Mouse (Mus musculus): ENCODE data around the gene Ywhag. TPM values are rescaled to one million over a fixed set of nuclear protein-coding genes. Genes with fewer than 3 reads are reported as not detected.

Ywhag gene
- 197 and 345 TPM in 2 replicates for polyA plus RNA-seq (2012; rRNA removed; ENCODE audit: low replicate concordance)

DNA sequence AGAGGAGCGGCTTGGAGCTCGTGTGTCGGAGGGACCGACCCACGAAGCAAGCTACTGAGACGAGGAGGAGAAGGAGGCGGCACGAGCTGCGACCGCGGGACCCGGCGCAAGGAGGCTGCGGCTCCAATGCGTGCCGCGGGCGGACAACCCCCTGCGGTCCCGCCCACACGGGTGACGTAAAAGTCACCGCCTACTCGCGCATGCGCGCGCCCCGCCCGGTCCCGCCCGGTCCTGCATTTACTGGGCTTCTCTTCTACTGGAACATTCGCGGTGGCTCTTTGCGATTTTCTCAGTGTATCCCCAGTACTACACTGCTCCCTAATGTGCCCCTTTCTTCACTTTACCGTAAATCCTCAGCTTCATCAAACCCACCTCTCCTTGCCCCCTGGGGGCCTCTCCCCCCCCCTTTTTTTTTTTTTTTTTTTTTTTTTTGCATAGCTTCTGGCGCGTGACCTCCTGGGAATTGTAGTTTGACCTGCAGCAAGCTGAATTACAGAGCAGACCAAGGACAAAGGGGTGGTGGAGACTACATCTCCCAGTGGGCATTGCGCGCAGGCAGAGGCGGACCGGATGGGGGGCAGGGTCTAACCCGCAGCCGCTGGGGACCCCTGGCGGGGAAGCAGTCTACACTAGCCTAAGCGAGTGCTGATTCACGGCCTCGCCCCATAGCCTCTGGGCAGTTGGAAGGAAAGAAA is at the start of gene Ywhag:
TSS of gene Ywhag (minus strand) at position 136 of the 695 bp plus-strand sequence.

GRCm38 (mm10) chr5:135979904-135980303 is 45.5 kb upstream of the Ywhag start, which contains the start of gene Zp3:
TSS of gene Zp3 (plus strand) at chr5:135980099.

DNA sequence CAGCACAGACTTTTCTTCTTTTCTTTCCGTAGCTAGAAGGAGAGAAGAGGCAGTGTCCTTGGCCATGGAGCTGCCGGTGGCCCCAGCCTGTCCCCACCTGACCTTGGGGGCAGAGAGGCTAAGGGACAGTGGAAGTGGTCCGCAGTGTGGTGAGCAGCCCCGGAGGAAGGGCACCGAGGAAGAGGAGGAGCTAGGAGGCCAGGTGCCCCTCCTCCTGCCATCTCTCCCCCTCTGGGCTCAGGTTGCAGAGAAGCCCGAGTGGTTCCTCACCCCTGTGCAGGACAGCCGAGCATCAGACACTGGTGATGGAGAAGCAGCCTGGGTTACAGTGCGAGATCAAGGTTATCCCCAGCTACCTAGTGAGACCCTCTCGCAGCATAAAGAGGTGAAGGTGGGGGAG is 39.9 kb upstream of the Ywhag start, which contains the start of gene Ssc4d:
TSS of gene Ssc4d (minus strand) at position 167 of the 400 bp plus-strand sequence.

DNA sequence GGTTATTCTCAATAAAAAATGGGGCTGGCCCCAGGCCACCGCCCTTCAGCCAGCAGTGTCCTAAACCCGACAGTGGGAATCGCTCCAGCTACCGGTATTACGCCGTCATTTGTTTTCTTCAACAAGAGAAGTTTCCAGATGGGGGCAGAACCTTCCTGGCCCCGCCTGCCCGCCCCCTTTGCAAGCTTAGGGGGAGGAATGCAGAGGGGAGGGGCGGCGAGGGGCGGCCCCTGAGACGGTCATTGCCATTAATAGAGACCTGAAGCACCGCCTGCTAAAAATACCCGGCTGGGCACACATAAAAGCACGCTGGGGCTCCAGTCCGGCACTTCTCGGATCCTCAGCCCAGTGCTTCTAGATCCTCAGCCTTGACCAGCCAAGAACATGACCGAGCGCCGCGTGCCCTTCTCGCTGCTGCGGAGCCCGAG is 46.7 kb downstream of the Ywhag start, which contains the start of gene Hspb1:
TSS of gene Hspb1 (plus strand) at position 245 of the 428 bp plus-strand sequence.

Other genes starting within 250 kb of the Ywhag start
- gene Tmem120a, start 190.2 kb downstream of the Ywhag start, polyA plus RNA-seq (2012; rRNA removed; ENCODE audit: low replicate concordance): 128 and 317 TPM in 2 replicates
- 0.39 and 1.1 TPM in 2 replicates for gene Styxl1, start 156.2 kb downstream of the Ywhag start, polyA plus RNA-seq (2012; rRNA removed; ENCODE audit: low replicate concordance)
- gene Mdh2, start 156.1 kb downstream of the Ywhag start, polyA plus RNA-seq (2012; rRNA removed; ENCODE audit: low replicate concordance): 642 and 972 TPM in 2 replicates
- 0.04 and 0.15 TPM in 2 replicates for gene Srrm3, start 127.7 kb downstream of the Ywhag start, polyA plus RNA-seq (2012; rRNA removed; ENCODE audit: low replicate concordance)
- 312 and 339 TPM in 2 replicates for gene Hspb1, start 46.7 kb downstream of the Ywhag start, polyA plus RNA-seq (2012; rRNA removed; ENCODE audit: low replicate concordance)
- 7.2 and 11.4 TPM in 2 replicates for gene Ssc4d, start 39.9 kb upstream of the Ywhag start, polyA plus RNA-seq (2012; rRNA removed; ENCODE audit: low replicate concordance)
- gene Zp3, start 45.5 kb upstream of the Ywhag start, polyA plus RNA-seq (2012; rRNA removed; ENCODE audit: low replicate concordance): 0.09 TPM in 1 of 2 replicates, not detected in the other
- gene Dtx2, start 60.2 kb upstream of the Ywhag start, polyA plus RNA-seq (2012; rRNA removed; ENCODE audit: low replicate concordance): 44.7 and 67.3 TPM in 2 replicates
- gene Upk3b, start 103.9 kb upstream of the Ywhag start, polyA plus RNA-seq (2012; rRNA removed; ENCODE audit: low replicate concordance): 28.6 and 62.8 TPM in 2 replicates
- 4.1 TPM in 1 of 2 replicates, not detected in the other for gene Upk3bl, start 119.9 kb upstream of the Ywhag start, polyA plus RNA-seq (2012; rRNA removed; ENCODE audit: low replicate concordance)
- 18.1 and 35.3 TPM in 2 replicates for gene Rasa4, start 149.3 kb upstream of the Ywhag start, polyA plus RNA-seq (2012; rRNA removed; ENCODE audit: low replicate concordance)
- 82.5 and 100 TPM in 2 replicates for gene Polr2j, start 182.0 kb upstream of the Ywhag start, polyA plus RNA-seq (2012; rRNA removed; ENCODE audit: low replicate concordance)
- gene Lrwd1, start 201.5 kb upstream of the Ywhag start, polyA plus RNA-seq (2012; rRNA removed; ENCODE audit: low replicate concordance): 22.4 and 40.0 TPM in 2 replicates
- 11.5 and 18.1 TPM in 2 replicates for gene Alkbh4, start 201.5 kb upstream of the Ywhag start, polyA plus RNA-seq (2012; rRNA removed; ENCODE audit: low replicate concordance)
- gene Orai2, start 236.1 kb upstream of the Ywhag start, polyA plus RNA-seq (2012; rRNA removed; ENCODE audit: low replicate concordance): 9.4 and 23.4 TPM in 2 replicates